Mouse (Mus musculus): Measurements from ENCODE around the gene Banp. TPM values are rescaled to one million over a fixed set of nuclear protein-coding genes. Genes with fewer than 3 reads are reported as not detected.

The Banp gene
- polyA plus RNA-seq, 1 experiment = 153 TPM

- H3K27me3 ChIP-seq (ENCODE audit: control insufficient read depth, insufficient read depth, low read length) = no peaks in the 10 kb centered on the region
- TF ChIP-seq CTCF (IDR thresholded peaks at IDR 0.05; ENCODE audit: borderline replicate concordance, control insufficient read depth, extremely low read depth, insufficient read depth, low read length, poor library complexity) (no peak), POLR2A (IDR thresholded peaks at IDR 0.05; ENCODE audit: control insufficient read depth, extremely low read depth, insufficient read depth, low read length, poor library complexity) (no peak)
- no peak overlapping the region for H3K4me3 ChIP-seq (ENCODE audit: control insufficient read depth, insufficient read depth, low read length)
- DNase-seq = no peak
- 0 out of 2 replicates have a peak, but pooled peaks cover 3% of the 10 kb centered on the region for H3K4me1 ChIP-seq (replicated peaks; ENCODE audit: control insufficient read depth, insufficient read depth, low read length)
- 58% methylated on average over 10 of the region's 10 CpGs for WGBS
- no peaks in the 10 kb centered on the region for H3K36me3 ChIP-seq (ENCODE audit: control insufficient read depth, insufficient read depth, low read length)
- H3K27ac ChIP-seq (ENCODE audit: control insufficient read depth, insufficient read depth, low read length) = no peak overlapping the region
These were observed 105.8 kb downstream of the Banp start for GRCm38 (mm10) chr8:122055321-122055720.

- Histone ChIP-seq H3K27me3 (ENCODE audit: control insufficient read depth, insufficient read depth, low read length) (no peaks in the 10 kb centered on the region), H3K4me3 (ENCODE audit: control insufficient read depth, insufficient read depth, low read length) (no peak overlapping the region), H3K4me1 (replicated peaks; ENCODE audit: control insufficient read depth, insufficient read depth, low read length) (0 out of 2 replicates have a peak, but pooled peaks cover 3% of the 10 kb centered on the region), H3K36me3 (ENCODE audit: control insufficient read depth, insufficient read depth, low read length) (no peaks in the 10 kb centered on the region), H3K27ac (ENCODE audit: control insufficient read depth, insufficient read depth, low read length) (no peak overlapping the region)
- DNase-seq = no peak
- TF ChIP-seq POLR2A (IDR thresholded peaks at IDR 0.05; ENCODE audit: control insufficient read depth, extremely low read depth, insufficient read depth, low read length, poor library complexity) (no peak), CTCF (IDR thresholded peaks at IDR 0.05; ENCODE audit: borderline replicate concordance, control insufficient read depth, extremely low read depth, insufficient read depth, low read length, poor library complexity) (no peak)
- 59% methylated on average over 1 of the region's 1 CpGs for WGBS
These were observed 106.6 kb downstream of the Banp start for GRCm38 (mm10) chr8:122056113-122056512.

GRCm38 (mm10) chr8:122056882-122057281 is 107.3 kb downstream of the Banp start:
- 92% methylated on average over 7 of the region's 7 CpGs for WGBS
- no peak for DNase-seq
- H3K4me1 ChIP-seq (replicated peaks; ENCODE audit: control insufficient read depth, insufficient read depth, low read length) = 0 out of 2 replicates have a peak, but pooled peaks cover 3% of the 10 kb centered on the region
- no peak for TF ChIP-seq CTCF (IDR thresholded peaks at IDR 0.05; ENCODE audit: borderline replicate concordance, control insufficient read depth, extremely low read depth, insufficient read depth, low read length, poor library complexity)
- TF ChIP-seq POLR2A (IDR thresholded peaks at IDR 0.05; ENCODE audit: control insufficient read depth, extremely low read depth, insufficient read depth, low read length, poor library complexity) = no peak
- H3K36me3 ChIP-seq (ENCODE audit: control insufficient read depth, insufficient read depth, low read length) = no peaks in the 10 kb centered on the region
- no peak overlapping the region for H3K4me3 ChIP-seq (ENCODE audit: control insufficient read depth, insufficient read depth, low read length)
- no peaks in the 10 kb centered on the region for H3K27me3 ChIP-seq (ENCODE audit: control insufficient read depth, insufficient read depth, low read length)
- no peak overlapping the region for H3K27ac ChIP-seq (ENCODE audit: control insufficient read depth, insufficient read depth, low read length)

DNA sequence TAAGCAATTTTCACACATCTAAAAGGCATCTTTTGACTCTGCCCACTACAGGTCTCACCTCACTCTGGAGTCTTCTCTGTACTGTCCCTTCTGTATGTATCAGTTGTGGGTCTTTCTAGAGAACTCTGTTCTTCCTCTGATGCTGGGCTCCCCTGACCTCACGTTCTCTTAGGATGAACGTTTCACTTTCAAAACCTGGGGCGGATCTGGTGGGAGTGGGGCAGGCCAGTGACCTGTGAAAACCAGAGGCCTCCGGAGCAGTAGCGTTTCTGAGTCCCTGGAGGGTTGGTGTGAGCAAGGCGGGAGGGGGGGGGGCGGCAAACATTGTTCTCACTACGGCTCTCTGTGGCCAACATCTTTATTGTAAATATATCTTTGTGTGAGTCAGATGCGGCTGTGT is 109.0 kb downstream of the Banp start:
- TF ChIP-seq CTCF (IDR thresholded peaks at IDR 0.05; ENCODE audit: borderline replicate concordance, control insufficient read depth, extremely low read depth, insufficient read depth, low read length, poor library complexity) (no peak), POLR2A (IDR thresholded peaks at IDR 0.05; ENCODE audit: control insufficient read depth, extremely low read depth, insufficient read depth, low read length, poor library complexity) (no peak)
- no peak for DNase-seq
- WGBS = 69% methylated on average over 9 of the region's 9 CpGs

GRCm38 (mm10) chr8:122058951-122059350 is 109.4 kb downstream of the Banp start:
- H3K36me3 ChIP-seq (ENCODE audit: control insufficient read depth, insufficient read depth, low read length) = no peaks in the 10 kb centered on the region
- no peak overlapping the region for H3K27ac ChIP-seq (ENCODE audit: control insufficient read depth, insufficient read depth, low read length)
- TF ChIP-seq CTCF (IDR thresholded peaks at IDR 0.05; ENCODE audit: borderline replicate concordance, control insufficient read depth, extremely low read depth, insufficient read depth, low read length, poor library complexity) = no peak
- TF ChIP-seq POLR2A (IDR thresholded peaks at IDR 0.05; ENCODE audit: control insufficient read depth, extremely low read depth, insufficient read depth, low read length, poor library complexity) = no peak
- H3K4me1 ChIP-seq (replicated peaks; ENCODE audit: control insufficient read depth, insufficient read depth, low read length) = 0 out of 2 replicates have a peak, but pooled peaks cover 3% of the 10 kb centered on the region
- no peaks in the 10 kb centered on the region for H3K27me3 ChIP-seq (ENCODE audit: control insufficient read depth, insufficient read depth, low read length)
- 94% methylated on average over 8 of the region's 8 CpGs for WGBS
- DNase-seq = no peak
- no peak overlapping the region for H3K4me3 ChIP-seq (ENCODE audit: control insufficient read depth, insufficient read depth, low read length)

More for the DNA sequence above, 109.0 kb downstream of the Banp start:
- Histone ChIP-seq H3K27me3 (ENCODE audit: control insufficient read depth, insufficient read depth, low read length) (no peaks in the 10 kb centered on the region), H3K27ac (ENCODE audit: control insufficient read depth, insufficient read depth, low read length) (no peak overlapping the region), H3K4me1 (replicated peaks; ENCODE audit: control insufficient read depth, insufficient read depth, low read length) (0 out of 2 replicates have a peak, but pooled peaks cover 3% of the 10 kb centered on the region), H3K4me3 (ENCODE audit: control insufficient read depth, insufficient read depth, low read length) (no peak overlapping the region), H3K36me3 (ENCODE audit: control insufficient read depth, insufficient read depth, low read length) (no peaks in the 10 kb centered on the region)

DNA sequence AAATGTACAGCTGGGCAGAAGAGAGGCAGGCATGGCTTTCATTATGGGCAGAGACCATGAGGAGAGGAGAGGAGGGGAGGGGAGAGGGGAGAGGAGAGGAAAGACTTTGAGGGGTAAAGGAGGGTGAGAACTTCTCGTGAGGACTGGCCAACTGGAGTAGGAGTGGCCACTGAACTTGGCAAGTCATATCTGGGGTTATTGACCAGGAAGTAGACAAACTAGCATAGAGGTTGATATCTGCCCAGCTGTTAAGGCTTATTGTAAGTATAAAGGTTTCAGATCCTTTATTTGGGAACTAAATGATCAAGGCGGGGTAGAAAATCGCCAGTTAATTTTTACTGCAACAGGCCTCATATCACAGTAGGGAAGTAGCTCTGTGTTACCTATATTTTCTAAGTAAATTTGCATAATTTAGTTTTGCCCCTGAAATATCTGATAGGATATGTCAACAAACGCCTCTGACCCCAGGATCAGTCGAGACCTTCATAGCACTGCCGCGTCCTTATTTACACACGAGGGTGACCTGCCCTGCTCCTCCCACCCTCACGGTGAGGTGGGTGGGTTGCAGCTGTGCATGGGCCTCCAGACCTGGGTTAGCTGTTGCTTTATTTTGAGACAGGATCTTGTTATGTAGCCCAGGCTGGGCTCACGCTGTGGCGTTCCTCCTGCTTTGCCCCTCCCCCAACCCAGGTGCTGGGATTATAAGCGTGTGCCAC is 113.1 kb downstream of the Banp start:
- no peak for DNase-seq
- Histone ChIP-seq H3K4me1 (replicated peaks; ENCODE audit: control insufficient read depth, insufficient read depth, low read length) (no peaks in the 10 kb centered on the region), H3K27me3 (ENCODE audit: control insufficient read depth, insufficient read depth, low read length) (no peaks in the 10 kb centered on the region), H3K36me3 (ENCODE audit: control insufficient read depth, insufficient read depth, low read length) (no peaks in the 10 kb centered on the region), H3K4me3 (ENCODE audit: control insufficient read depth, insufficient read depth, low read length) (no peak overlapping the region), H3K27ac (ENCODE audit: control insufficient read depth, insufficient read depth, low read length) (no peak overlapping the region)
- TF ChIP-seq CTCF (IDR thresholded peaks at IDR 0.05; ENCODE audit: borderline replicate concordance, control insufficient read depth, extremely low read depth, insufficient read depth, low read length, poor library complexity) (no peak), POLR2A (IDR thresholded peaks at IDR 0.05; ENCODE audit: control insufficient read depth, extremely low read depth, insufficient read depth, low read length, poor library complexity) (no peak)
- WGBS = 91% methylated on average over 12 of the region's 12 CpGs
